Mouse (Mus musculus) adrenal gland, postnatal 36 days (tissue): Measurements from ENCODE around the gene Hes2. TPM values are rescaled to one million over a fixed set of nuclear protein-coding genes. Genes with fewer than 3 reads are reported as not detected.

Experiments used
- DNase-seq, 2 experiments: peaks; one replicate each; pipeline ENCODE4 v3.0.0; 2021; ENCODE audit warnings: mixed read lengths in 1 of 2
- total RNA-seq, 2 experiments: library from RNA; stranded (reverse); gene quantifications; 2 replicates each; pipeline ENCODE4 v1.2.3; 2021

Hes2 gene
- total RNA-seq, 2 experiments from 2014 or later, result not detected

- no peak for DNase-seq
Observed at GRCm38 (mm10) chr4:152160748-152161147, 2.1 kb downstream of the Hes2 start.

- no peak for DNase-seq
Observed at GRCm38 (mm10) chr4:152161601-152162000, 2.9 kb downstream of the Hes2 start.

- DNase-seq, result no peak
Observed at GRCm38 (mm10) chr4:152162748-152163147, 4.1 kb downstream of the Hes2 start.

- DNase-seq, result peak; percentile 73 to 85
Observed at GRCm38 (mm10) chr4:152165036-152165931, 6.6 kb downstream of the Hes2 start.

- no peak for DNase-seq
Observed at GRCm38 (mm10) chr4:152168052-152168451, 9.4 kb downstream of the Hes2 start.

GRCm38 (mm10) chr4:152169103-152169502 is 10.4 kb downstream of the Hes2 start:
- no peak for DNase-seq

- DNase-seq, result no peak
Observed at GRCm38 (mm10) chr4:152170286-152170685, 11.6 kb downstream of the Hes2 start.

GRCm38 (mm10) chr4:152171543-152171942 is 12.9 kb downstream of the Hes2 start:
- DNase-seq, result no peak

- peak; percentile 80 to 83 for DNase-seq
Observed at GRCm38 (mm10) chr4:152173041-152173440, 14.4 kb downstream of the Hes2 start.

GRCm38 (mm10) chr4:152173956-152174355 is 15.3 kb downstream of the Hes2 start:
- DNase-seq, result no peak

GRCm38 (mm10) chr4:152176638-152177037 is 18.0 kb downstream of the Hes2 start:
- DNase-seq, result no peak

- DNase-seq, result no peak
Observed at GRCm38 (mm10) chr4:152177174-152177536, 18.5 kb downstream of the Hes2 start.

- DNase-seq, result peak; percentile 94 to 97
Observed at GRCm38 (mm10) chr4:152177537-152178343, 19.1 kb downstream of the Hes2 start, which contains the start of gene Acot7. TSS of gene Acot7 (plus strand) at chr4:152178134.

- DNase-seq, result peak; percentile 71 to 80
Observed at GRCm38 (mm10) chr4:152178344-152178864, 19.7 kb downstream of the Hes2 start.

- DNase-seq, result peak; percentile 68 to 74
Observed at GRCm38 (mm10) chr4:152178916-152179705, 20.4 kb downstream of the Hes2 start.

- DNase-seq, result no peak
Observed at GRCm38 (mm10) chr4:152179946-152180660, 21.4 kb downstream of the Hes2 start.

GRCm38 (mm10) chr4:152182205-152182604 is 23.5 kb downstream of the Hes2 start:
- DNase-seq, result no peak

- no peak for DNase-seq
Observed at GRCm38 (mm10) chr4:152184353-152185035, 25.8 kb downstream of the Hes2 start.

GRCm38 (mm10) chr4:152185137-152185509 is 26.5 kb downstream of the Hes2 start:
- DNase-seq, result no peak

- peak in 1 of 2 experiments; percentile 33 for DNase-seq
Observed at GRCm38 (mm10) chr4:152185510-152186204, 27.0 kb downstream of the Hes2 start.
